Mouse (Mus musculus) mouse trophoblast stem cell (cell line): ENCODE data around the gene Ciz1.

Experiments used
- in situ Hi-C, 2 experiments: fragments of 300-500 bp; cut with MseI, MboI; formaldehyde crosslinking; loops; 2 replicates in 1 of 2; 3 replicates in 1 of 2; pipeline ENCODE4 v1.15.1; 2025

The Ciz1 gene

DNA sequence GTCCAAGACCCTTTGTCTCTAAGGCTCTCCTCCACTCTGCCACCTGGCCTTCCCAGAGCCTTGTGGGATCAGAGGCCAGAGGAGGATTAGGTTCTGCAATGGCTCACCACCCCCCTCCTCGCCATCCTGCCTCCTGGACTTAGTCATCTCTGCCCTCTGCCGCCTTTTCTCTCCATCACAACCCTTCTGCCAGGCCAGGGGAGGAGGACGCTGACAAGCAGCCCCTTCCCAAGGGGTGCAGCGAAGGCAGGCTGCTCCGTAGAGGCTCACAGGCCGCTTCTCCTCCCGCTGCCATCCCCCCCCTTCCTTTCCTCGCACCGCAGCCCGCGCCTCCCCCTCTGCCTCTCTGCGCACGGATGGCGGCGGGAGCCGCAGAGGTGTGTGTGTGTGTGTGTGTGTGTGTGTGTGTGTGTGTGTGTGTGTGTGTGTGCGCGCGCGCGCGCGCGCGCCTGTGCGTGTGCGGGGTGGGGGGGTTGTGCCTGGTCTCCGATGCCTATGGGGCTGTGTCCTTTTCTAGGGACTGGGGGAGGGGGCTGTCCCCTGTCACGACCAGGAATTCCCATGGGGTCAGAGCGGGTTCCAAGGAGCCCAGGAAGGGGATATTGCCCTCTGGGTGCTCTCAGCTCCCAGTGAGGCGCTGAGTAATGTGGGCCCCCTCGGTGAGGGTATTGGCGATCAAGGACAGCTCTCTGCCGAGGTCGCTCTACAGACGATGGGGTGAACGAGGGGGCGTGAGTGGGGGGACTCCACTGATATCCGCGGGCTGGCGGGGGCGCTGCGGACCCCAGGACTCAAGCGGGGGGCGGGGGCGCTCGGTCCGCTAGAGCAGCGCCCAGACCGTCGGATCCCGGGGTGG lies at the start of gene Ciz1:
Gene Ciz1 (plus strand): TSS at position 177 of the 856 bp plus-strand sequence.
- in situ Hi-C loops = no loop called here

DNA sequence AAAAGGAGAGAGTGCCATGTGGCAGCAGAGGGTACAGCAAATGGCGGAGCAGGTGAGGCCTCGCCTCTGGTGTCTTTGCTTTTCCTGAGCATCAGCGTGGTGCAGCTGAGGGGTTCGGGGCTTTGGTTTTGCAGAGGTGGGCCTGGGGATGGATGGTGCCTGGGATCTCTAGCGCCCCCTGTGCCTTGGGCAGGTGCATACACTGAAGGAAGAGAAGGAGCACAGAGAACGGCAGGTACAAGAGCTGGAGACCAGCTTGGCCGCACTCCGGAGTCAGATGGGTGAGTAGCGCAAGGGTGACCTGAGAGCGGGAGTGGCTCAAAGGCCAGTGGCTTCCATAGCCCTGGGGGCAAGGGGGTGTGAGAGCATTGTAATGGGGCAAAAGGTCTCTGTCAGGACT lies 49.2 kb upstream of the Ciz1 start:
- in situ Hi-C loops = no loop called here

DNA sequence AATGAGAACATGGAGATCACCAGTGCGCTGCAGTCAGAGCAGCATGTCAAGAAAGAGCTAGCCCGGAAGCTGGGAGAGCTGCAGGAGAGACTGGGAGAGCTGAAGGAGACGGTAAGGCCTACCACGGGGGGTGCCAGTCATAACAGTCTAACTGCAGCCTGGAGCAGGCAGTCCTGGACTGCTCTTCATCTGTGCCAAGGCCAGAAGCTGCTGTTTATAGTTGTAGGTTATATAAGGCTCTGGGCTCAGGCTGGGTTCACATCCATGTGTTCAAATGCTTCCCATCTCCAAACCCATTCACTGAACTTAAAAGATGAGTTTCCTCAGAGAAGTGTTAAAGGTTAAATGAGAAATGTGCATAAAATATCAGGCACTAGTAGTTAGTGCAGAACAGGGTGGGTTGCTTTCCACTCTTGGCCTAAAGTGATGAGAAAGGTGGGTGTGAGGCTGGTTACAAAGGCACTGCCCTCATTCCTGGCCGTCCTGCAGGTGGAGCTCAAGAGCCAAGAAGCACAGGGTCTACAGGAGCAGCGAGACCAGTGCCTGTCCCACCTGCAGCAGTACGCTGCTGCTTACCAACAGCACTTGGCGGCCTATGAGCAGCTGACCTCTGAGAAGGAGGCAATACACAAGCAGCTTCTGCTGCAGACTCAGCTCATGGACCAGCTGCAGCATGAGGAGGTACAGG lies 47.8 kb upstream of the Ciz1 start:
- in situ Hi-C loops = no loop called here

DNA sequence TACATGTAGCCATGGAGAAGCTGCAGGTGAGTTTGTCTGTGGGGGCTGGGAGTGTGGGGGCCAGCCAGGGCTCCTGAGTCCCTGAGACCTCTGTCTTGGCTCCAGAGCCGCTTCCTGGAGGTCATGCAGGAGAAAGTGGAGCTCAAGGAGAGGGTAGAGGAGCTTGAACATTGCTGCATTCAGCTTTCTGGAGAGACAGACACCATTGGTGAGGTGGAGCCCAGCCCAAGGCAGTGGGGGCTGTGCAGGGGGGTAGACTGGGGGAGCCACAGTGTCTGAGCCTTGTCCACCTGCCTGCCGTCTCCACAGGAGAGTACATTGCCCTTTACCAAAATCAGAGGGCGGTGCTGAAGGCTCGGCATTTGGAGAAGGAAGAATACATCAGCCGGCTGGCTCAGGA lies 46.5 kb upstream of the Ciz1 start:
- in situ Hi-C loops = no loop called here

DNA sequence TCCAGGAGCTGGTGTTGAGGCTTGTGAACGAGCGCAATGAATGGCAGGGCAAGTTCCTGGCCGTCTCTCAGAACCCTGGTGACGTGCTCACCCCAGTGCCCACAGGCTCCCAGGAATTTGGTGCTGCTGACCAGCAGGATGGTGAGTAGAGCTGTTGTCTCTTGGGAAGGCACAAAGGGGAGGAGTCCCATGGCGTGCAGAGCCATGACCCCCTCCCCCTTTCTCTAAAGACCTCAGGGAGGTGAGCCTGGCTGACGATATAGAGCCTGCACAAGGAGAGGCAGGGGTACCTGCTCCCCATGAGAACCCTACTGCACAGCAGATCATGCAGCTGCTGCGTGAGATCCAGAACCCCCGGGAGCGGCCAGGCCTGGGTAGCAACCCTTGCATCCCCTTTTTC lies 46.0 kb upstream of the Ciz1 start:
- in situ Hi-C loops = no loop called here

DNA sequence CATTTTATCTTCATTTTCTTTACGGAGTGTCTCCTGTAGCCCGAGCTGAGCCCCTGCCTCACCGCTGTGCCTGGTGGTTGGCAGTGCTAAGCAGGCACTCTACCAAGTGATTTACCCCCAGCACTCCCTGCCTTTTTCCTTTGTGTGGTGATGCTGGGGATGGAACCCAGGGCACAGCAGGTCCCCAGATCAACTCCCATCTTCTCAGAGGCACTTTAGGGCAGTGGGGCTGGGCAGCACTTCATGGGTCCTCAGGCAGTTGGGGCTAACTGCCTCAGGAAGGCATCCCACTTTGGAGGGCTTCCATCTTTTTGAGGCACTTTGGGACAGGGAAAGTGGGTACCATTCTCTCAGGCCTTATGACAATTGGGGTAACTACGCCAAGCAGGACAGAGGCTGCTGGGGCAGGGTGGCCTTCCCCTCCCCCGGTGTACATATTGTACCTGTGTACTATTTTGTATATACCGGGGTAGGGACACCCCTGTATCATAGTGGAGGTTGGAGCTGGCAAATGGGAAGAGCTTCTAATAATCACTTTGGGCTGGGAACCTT lies 44.8 kb upstream of the Ciz1 start:
- in situ Hi-C loops = no loop called here

DNA sequence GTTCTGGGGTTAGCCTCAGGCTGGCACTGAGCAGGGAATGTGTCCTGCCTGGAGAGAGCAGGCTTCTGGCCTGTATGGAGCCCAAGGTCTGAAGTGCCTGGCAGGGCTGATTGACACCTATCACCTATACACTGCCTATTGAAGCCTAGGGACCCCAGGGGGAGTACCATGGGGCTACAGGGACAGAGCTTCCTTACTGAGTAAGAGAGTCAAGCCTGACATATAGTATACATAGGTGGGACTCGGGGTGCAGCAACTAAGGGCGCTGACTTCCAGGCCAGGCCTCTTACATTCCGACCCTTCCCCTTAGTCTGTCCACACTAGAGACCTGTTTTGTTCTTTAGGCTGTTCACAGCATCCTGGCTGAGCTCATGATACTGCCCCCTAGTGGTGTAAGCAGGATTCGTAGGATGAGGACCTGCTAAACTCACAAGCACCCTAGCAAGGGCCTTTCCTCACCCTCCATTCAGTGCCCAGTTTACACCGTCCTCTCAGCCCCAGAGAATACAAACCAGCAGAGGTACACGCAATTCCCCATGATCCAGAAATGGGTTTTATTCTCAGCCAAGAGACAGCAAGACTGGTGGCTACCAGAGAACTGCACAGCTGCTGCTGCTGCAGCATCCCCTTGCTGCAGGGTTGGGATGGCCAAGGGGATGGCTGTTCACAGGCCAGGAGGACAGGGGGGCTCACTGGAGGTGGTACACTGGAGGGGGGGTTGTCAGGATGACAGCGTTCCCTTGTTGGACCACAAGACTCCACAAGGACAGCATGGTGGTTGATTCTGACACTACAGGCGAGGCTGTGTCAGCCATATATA lies 44.0 kb upstream of the Ciz1 start:
- in situ Hi-C loops = no loop called here

DNA sequence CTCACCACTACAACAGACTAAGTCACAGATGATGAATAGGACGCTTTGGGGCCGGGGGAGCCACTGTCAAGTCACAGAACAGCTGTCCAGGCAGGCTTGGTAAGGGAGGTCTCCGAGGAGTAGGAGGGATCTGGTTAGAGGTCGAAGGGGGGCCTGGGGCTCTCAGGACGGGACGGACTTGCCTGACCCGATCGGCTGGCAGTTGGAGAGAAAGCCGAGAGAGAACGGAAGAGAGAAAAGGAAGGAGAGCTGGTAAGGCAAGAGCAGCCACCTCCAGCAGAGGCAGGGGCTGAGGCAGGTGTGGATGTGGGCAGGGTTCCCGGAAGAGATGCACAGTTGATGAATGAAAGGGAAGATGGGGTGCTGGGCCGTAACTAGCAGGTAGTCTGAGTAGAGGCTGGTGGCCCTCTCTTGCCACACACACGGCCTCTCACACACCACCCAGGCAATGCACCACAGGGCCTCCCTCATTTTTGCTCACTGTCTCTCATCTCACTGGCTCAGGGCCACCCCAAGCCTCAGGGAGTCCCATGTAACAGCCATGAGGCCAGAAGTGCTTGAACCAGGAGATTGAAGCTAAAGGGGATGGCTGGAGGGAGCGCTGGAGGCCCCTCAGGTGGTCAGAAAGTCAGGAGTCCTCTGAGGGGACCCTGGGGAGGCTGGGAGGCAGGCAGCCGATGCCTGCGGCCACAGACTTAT lies 43.1 kb upstream of the Ciz1 start:
- in situ Hi-C loops = no loop called here

DNA sequence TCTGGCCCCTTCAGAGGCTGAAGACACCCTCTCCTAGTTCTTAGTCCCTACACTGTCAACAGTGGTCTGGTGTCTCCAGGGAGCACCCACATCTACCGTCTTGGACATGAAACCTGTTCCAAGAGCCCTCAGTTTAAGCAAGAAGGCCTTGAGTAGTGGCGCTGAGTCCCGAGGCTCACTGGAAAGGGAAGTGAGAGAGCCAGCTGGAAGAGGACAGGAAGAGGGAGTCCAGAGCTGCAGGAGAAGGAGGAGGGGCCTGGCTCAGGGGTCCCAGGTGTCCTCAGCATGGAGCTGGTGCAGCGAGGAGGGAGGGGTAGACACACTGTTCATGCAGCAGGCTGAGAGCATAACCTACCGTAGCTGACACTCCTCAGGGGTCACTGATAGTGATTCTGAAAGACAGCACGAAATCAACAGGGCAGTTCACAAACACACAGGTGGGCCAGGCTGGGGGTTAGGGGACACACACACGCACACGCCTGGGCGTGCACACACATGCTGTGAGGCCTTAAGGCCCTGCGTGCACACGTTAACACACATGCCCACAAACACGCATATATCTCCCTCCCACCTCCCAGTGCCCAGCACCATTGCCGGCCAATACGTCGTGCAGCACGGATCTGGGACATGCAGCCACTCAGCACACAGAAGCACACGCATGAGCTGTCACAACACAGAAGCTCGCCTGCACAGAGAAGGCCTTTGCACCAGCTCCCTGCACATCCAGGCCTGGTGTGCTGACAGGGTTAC lies 41.9 kb upstream of the Ciz1 start:
- in situ Hi-C loops = no loop called here

DNA sequence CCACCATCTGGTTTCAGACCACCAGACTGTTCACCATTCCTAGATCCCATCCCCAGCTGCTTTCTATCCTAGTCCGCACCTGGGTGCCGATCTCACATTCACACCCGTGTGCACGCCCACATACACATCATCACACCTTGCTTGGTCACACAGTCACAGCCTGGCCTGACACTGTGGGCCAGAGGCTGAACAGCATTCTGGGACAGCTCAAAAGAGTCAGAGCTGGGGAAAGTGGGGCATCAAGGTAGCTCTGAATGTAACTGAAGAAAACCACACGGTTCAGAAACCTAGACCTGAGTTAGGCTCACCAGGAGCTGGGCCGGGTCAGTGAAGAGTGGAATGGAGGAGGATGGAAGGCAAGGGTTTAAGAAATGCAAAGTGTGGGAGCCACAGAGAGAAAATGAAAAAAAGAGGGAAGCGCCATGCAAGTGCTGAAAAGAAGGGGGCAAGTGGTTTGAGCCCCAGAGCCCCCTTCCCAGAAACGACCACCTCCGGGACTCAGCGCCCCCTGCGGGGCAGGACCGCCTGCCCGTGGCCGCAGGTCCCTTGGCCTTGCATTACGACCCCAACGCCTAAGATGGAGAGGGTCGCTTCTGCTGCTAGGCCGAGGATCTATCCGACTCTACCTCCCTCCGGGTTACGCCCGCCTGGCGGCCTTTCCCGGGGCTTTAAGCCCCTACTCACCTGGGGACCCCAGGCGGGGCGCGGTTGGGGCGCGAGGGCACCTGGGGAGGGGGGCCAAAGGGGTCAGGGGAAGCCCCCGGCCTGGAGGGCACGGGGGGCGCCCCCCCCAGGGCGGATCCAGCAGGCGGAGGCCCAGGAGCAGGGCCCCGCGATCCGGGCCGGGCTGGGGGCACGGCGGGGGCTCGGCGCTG lies 40.4 kb upstream of the Ciz1 start:
- in situ Hi-C loops = no loop called here

DNA sequence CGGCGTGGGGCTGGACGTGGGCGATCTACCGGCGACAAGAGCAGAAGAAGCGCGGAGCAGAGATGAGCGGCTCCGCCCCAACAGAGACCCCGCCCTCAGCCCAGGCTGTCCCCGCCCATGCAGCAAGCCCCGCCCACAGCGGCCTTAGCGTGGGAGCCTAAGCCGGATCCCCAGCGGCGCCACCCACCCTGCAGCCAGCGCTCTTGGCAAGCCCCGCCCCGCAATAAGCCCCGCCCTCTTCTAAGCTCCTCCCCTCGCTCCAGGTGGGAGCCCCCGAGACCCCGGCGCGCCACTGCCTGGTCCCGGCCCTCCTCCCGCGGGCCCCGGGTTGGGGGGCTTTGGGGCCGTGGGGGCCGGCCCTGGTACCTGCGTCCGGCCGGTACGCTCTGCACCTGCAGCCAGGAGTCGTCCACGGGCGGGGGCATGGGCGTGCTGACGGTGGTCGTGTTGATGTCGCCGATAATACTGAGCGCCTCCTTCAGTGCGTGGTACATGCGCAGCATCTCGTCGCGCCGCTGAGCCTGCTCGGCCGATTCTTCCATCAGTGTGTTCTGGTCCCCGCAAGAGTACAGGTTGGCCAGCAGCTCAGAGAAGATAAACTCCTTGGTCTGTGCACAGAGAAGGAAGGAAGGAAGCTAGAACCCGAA lies 39.7 kb upstream of the Ciz1 start:
- in situ Hi-C loops = no loop called here

DNA sequence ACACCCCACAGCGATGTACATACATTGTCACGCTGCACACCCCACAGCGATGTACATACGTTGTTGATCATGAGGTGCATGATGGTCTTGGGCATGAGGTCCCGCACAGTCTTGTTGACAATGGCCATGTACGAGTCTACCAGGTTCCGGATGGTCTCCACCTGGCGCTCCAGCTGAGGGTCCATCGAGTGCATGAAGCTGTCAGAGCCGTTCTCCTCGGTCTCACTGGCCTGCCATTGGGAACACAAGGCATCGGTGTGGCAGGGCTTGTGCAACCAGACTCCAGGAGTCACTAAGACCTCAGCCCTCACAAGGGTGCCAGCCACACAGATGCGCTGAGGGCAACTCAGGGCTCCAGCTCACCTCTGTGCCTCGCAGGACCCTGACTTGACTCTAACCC lies 37.3 kb upstream of the Ciz1 start:
- in situ Hi-C loops = no loop called here

DNA sequence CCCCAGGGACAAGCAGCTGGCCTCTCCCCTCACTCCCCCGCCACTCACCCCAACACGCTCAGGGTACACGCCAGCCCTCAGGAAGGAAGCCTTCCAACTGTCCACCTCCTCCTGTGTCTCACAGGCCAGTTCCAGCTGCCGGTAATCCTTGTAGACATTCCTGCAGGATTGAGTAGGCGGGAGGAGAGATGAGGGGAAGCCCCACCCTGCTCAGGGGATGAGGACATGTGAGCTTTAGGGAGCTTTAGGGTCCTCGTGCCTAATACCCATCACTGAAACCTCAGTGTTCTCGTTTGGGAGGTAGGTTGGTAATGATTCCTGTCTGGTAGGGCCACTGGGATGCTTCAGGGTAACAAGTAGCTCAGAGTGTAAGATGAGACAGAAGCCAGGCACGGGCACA lies 36.4 kb upstream of the Ciz1 start:
- in situ Hi-C loops = no loop called here

DNA sequence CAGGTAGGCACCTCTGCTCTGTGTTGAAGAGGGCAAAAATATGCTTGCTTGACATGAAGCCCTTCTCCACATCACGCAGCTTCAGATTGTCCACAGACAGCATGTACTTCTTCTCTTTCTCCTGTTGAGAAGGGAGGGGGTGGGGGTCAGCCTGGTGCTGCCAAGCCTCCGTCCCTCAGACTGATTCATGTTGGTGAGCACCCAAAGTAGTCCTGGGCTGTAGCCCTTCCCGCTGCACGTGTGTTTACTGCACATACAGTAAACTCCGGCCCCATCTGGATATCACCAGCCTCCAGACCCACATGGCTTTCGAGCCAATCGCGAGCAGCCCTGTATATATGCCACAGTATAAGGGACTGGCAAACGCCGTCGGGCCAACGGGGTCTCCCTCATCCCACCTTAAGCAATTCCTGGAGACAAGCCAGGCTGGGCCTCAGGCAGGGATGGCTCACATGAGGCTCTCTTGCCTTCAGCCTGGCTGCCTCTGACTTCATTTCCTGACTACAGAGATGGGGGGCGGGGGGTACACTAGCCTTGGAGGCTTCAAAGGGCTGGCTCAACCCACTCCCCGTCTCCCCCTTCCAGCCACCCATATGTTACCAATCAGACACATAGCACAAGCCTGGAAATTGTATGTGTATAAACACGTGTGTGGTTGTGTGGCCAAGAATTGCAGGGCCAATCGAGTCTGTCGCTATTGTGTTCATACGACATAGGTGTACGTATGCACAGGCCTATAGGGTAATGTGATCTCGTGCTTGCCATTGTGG lies 35.1 kb upstream of the Ciz1 start:
- in situ Hi-C loops = no loop called here

DNA sequence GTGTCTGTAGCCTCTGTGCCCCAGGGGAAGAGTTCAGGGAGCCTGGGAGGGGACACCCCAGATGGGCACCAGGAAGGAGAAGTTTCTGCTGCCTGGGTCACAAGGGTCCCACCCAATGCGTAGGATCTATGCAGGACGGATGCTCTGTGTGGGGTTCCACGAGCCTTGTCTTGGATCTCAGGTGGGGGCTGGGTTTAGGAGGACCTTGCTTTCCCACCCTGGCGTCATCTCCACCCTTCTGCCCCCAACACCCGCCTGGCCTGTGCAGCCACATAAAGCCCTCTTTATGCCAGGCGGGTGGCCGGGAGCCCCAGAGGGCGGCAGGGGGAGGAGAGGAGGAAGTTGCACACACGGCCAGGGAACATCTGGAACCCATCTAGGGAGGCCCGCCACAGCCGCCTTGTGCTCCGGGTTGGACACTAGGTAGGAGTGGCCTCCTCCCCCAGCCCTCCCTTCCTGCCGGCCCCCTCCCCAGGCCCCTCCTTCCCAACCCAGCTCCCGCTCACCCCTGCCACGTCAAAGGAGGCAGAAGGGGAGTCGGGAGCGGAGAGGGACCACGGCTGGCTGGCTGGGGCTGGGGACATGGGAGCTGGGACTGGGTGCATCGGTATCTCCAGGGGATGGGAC lies 34.2 kb upstream of the Ciz1 start:
- in situ Hi-C loops = no loop called here

DNA sequence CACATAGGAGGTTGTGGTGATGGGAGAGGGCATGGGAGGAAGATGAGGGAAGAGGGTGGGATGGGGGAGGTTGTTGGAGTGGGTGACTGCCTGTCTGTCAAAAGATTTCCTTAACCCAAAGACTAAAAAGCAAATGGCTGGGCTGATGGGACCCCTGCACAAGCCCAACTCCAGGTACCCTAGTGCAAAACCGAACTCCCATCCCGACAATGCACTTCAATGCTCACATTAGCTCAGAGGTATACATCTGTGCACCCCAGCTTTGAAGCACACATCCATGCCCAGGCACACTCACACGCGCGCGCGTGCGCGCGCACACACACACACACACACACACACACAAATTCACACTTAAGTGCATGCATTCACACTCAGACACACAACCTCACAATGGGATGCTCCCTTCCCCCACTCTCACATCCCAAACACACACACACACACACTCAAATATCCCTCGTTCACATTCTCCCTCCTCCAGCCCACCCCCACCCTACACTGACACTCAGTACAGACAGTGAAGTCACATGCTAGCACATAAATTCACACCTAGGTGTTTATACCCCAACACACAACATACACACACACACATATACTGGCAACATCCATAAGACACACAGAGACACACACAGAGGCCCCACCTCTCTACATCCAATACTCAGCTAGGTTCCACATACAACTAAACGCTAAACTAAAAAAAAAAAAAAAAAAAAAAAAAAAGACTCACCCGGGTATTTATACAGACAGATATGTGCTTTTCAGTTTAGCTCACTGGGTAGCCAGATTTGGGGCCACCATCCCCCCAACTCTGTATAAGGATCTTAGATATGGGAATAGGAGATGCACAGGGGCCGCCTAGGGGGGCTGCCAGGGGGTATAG lies 33.2 kb upstream of the Ciz1 start:
- in situ Hi-C loops = no loop called here
